ENCODE assay signal across 8 mouse cellular contexts in the genomic region with DNA sequence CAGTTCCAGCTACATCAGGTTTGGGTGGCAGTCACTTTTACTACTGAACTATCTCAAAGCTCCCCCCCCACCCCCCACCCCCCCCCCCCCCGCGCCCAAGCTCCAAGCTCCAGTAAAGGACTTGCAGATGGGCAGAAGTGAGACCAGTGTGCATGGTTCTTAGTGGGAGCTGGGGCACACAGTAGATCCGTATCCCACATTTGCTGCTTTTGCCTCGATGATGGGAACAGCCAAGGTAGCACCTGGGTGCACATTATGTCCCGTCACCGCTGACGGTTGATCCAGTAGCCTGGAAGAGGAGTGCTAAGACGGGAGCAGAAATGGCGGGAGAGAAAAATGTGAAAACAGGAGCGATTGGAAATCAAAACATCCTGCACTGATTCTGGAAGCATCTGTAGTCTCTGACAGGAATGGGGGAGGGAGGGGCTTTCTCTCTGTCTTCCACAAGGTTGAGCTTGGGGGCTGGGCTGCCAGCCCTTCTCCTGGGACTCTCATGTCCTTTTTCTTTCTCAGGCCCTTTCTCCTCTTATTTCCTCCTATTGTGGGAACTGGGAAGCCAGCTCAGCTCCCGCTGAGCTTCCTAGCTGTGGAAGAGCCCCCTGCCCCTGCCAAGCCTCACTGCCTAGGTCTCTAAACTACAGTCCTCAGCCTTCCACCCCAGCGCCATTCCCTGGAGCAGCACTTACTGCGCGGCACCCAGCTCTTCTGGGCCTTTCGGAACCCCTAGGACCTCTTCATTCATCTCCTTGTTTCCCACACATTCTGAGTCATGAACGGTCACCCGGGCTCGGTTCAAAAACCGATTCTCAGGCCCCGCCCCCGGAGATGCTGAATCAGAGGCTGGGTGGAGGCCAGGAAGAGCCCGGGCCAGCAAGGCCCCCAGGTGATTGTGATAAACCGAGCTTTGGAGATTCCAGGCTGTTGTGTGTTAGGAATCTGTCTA. TPM values are rescaled to one million over a fixed set of nuclear protein-coding genes. Genes with fewer than 3 reads are reported as not detected.
A peak's percentile ranks its signal among the peaks of the same experiment; 100 is the strongest.
DNase-seq lines count a peak whose midpoint lies in the region; ATAC-seq and TF ChIP-seq lines count a peak whose summit lies in the region.

No protein-coding gene starts in this region.

- no peak for TF ChIP-seq EP300 in lung, postnatal 0 days (IDR thresholded peaks at IDR 0.05)

- H3K4me1 ChIP-seq in embryonic facial prominence, embryonic 11.5 days (ENCODE audit: control insufficient read depth, insufficient read depth, low read length) = 0 out of 2 replicates have a peak, but pooled peaks cover 3% of the 10 kb centered on the region
- peaks cover 10% of the 10 kb centered on the region for H3K4me1 ChIP-seq in heart, embryonic 11.5 days (ENCODE audit: control insufficient read depth, insufficient read depth, low read length)
- H3K4me1 ChIP-seq in lung, postnatal 0 days (ENCODE audit: insufficient read depth, low read depth, low read length) = peaks cover 7% of the 10 kb centered on the region; the same call in 1 of the 2 replicates
- peaks cover 11% of the 10 kb centered on the region for H3K4me1 ChIP-seq in stomach, embryonic 14.5 days (ENCODE audit: control insufficient read depth, insufficient read depth, low read length)

- H3K4me2 ChIP-seq in embryonic facial prominence, embryonic 11.5 days (ENCODE audit: low read depth, low read length) = peak overlapping the region; percentile 46
- H3K4me2 ChIP-seq in heart, embryonic 11.5 days = peak overlapping the region; percentile 67
- H3K4me2 ChIP-seq in lung, postnatal 0 days (replicated peaks; ENCODE audit: low read depth, low read length) = peak overlapping the region; percentile 50
- H3K4me2 ChIP-seq in stomach, embryonic 14.5 days (replicated peaks; ENCODE audit: low read depth, low read length) = peak overlapping the region; percentile 55

- H3K4me3 ChIP-seq in embryonic facial prominence, embryonic 11.5 days (ENCODE audit: low read depth, low read length) = peak overlapping the region; percentile 16
- peak overlapping the region; percentile 36 for H3K4me3 ChIP-seq in heart, embryonic 11.5 days (ENCODE audit: low read depth, low read length)
- H3K4me3 ChIP-seq in lung, postnatal 0 days (ENCODE audit: low read depth, low read length) = peak overlapping the region; percentile 15; the same call in 1 of the 2 replicates
- H3K4me3 ChIP-seq in stomach, embryonic 14.5 days (ENCODE audit: low read depth, low read length) = peak overlapping the region; percentile 24

- H3K9me3 ChIP-seq in embryonic facial prominence, embryonic 11.5 days (replicated peaks; ENCODE audit: control insufficient read depth, low read length) = no peaks in the 10 kb centered on the region
- no peaks in the 10 kb centered on the region for H3K9me3 ChIP-seq in heart, embryonic 11.5 days (replicated peaks; ENCODE audit: control insufficient read depth, low read length)
- H3K9me3 ChIP-seq in lung, postnatal 0 days (ENCODE audit: low read length) = no peaks in the 10 kb centered on the region
- H3K9me3 ChIP-seq in stomach, embryonic 14.5 days (ENCODE audit: control insufficient read depth, low read depth, low read length) = no peaks in the 10 kb centered on the region

- 0 out of 2 replicates have a peak overlapping the region, but pooled peaks have one; percentile 22 for H3K27ac ChIP-seq in embryonic facial prominence, embryonic 11.5 days (replicated peaks; ENCODE audit: low read depth, low read length)
- peak overlapping the region; percentile 31; the same call in 1 of the 2 replicates for H3K27ac ChIP-seq in heart, embryonic 11.5 days (ENCODE audit: low read depth, low read length)
- H3K27ac ChIP-seq in lung, postnatal 0 days (ENCODE audit: low read length) = no peak overlapping the region
- H3K27ac ChIP-seq in stomach, embryonic 14.5 days (ENCODE audit: low read length) = peak overlapping the region; percentile 67

- peak; percentile 79 for DNase-seq in 3134 (ENCODE audit: extremely low read depth, insufficient read length, low spot score)
- peak; percentile 91 for DNase-seq in adrenal gland, adult 2 months
- peak; percentile 51 for DNase-seq in embryonic facial prominence, embryonic 11.5 days (ENCODE audit: low spot score)
- peak; percentile 58 for DNase-seq in kidney, adult 9 months
- peak; percentile 61 for DNase-seq in lung, postnatal 0 days (ENCODE audit: low spot score)
- no peak for DNase-seq in right cerebral cortex, postnatal 25 days

- no peak for TF ChIP-seq CTCF in lung, postnatal 0 days (IDR thresholded peaks at IDR 0.05)

- 3% methylated on average over 22 of the region's 23 CpGs for whole genome bisulfite sequencing in embryonic facial prominence, embryonic 11.5 days
- 4% methylated on average over 22 of the region's 23 CpGs for WGBS in heart, embryonic 11.5 days (ENCODE audit: insufficient replicate concordance)
- WGBS in lung, postnatal 0 days = 6% methylated on average over 21 of the region's 23 CpGs
- WGBS in stomach, embryonic 14.5 days = 5% methylated on average over 22 of the region's 23 CpGs

- peak; percentile 53 for ATAC-seq in embryonic facial prominence, embryonic 11.5 days (replicated peaks; ENCODE audit: insufficient number of reproducible peaks, low FRiP score, low TSS enrichment, low read depth)
- peak; percentile 43 for ATAC-seq in heart, embryonic 11.5 days (replicated peaks; ENCODE audit: insufficient number of reproducible peaks, low FRiP score, low TSS enrichment)
- ATAC-seq in lung, postnatal 0 days = peak; percentile 47
- ATAC-seq in stomach, embryonic 14.5 days (ENCODE audit: insufficient number of reproducible peaks, insufficient read depth, low FRiP score, low read depth) = 0 out of 2 replicates have a peak, but pooled peaks have one; percentile 20

- H3K27me3 ChIP-seq in embryonic facial prominence, embryonic 11.5 days (ENCODE audit: control insufficient read depth, insufficient read depth, low read length) = no peaks in the 10 kb centered on the region
- H3K27me3 ChIP-seq in heart, embryonic 11.5 days (ENCODE audit: control insufficient read depth, insufficient read depth, low read length) = no peaks in the 10 kb centered on the region
- H3K27me3 ChIP-seq in lung, postnatal 0 days (replicated peaks; ENCODE audit: insufficient read depth, low read length) = no peaks in the 10 kb centered on the region
- no peaks in the 10 kb centered on the region for H3K27me3 ChIP-seq in stomach, embryonic 14.5 days (ENCODE audit: control insufficient read depth, insufficient read depth, low read length)

- no peaks in the 10 kb centered on the region for H3K36me3 ChIP-seq in embryonic facial prominence, embryonic 11.5 days (replicated peaks; ENCODE audit: control insufficient read depth, insufficient read depth, low read depth, low read length)
- no peaks in the 10 kb centered on the region for H3K36me3 ChIP-seq in heart, embryonic 11.5 days (ENCODE audit: control insufficient read depth, insufficient read depth, low read length)
- H3K36me3 ChIP-seq in lung, postnatal 0 days (ENCODE audit: insufficient read depth, low read length) = no peaks in the 10 kb centered on the region
- H3K36me3 ChIP-seq in stomach, embryonic 14.5 days (ENCODE audit: control insufficient read depth, insufficient read depth, low read length) = no peaks in the 10 kb centered on the region

- H3K9ac ChIP-seq in embryonic facial prominence, embryonic 11.5 days (replicated peaks; ENCODE audit: low read length) = peak overlapping the region; percentile 65
- H3K9ac ChIP-seq in heart, embryonic 11.5 days (ENCODE audit: low read depth, low read length) = peak overlapping the region; percentile 39
- H3K9ac ChIP-seq in lung, postnatal 0 days (replicated peaks; ENCODE audit: low read depth) = no peak overlapping the region
- H3K9ac ChIP-seq in stomach, embryonic 14.5 days (replicated peaks; ENCODE audit: low read depth, low read length) = no peak overlapping the region

RNA-seq across cellular contexts. Expression of gene Nhsl1, which starts 10.6 kb away (rescaled TPM):
- total RNA-seq in adrenal gland, adult 2 months (2021) = 1 to 10 TPM; 3.7 to 4.3 TPM
- polyA plus RNA-seq in adrenal gland, adult 2 months (2012; rRNA removed) = 1.5 and 2.2 TPM in 2 replicates
- polyA plus RNA-seq in embryonic facial prominence, embryonic 11.5 days (2014; fragmentation: Nextera tagmentation; extraction: Ambion mirVana) = 12.1 and 12.5 TPM in 2 replicates
- 13.6 and 15.0 TPM in 2 replicates for polyA plus RNA-seq in heart, embryonic 11.5 days (2014; fragmentation: Nextera tagmentation; extraction: Ambion mirVana)
- 1.9 and 3.0 TPM in 2 replicates for polyA plus RNA-seq in lung, postnatal 0 days (2015; fragmentation: Nextera tagmentation; extraction: Ambion mirVana)
- polyA plus RNA-seq in stomach, embryonic 14.5 days (2014; fragmentation: Nextera tagmentation; extraction: Ambion mirVana) = 10.6 and 10.9 TPM in 2 replicates

Comparison
In these comparisons a context has a peak if more than half of its experiments do, and no peak if none do; other contexts are left out.
1. H3K9ac ChIP-seq: peak in embryonic facial prominence, embryonic 11.5 days (single experiment) and heart, embryonic 11.5 days (single experiment); none in lung, postnatal 0 days (single experiment) and stomach, embryonic 14.5 days (single experiment).
2. Peak in every context shown above with its lines, with median percentiles within 50 percentile points of each other: ATAC-seq, H3K4me2 ChIP-seq and H3K4me3 ChIP-seq.